Mouse (Mus musculus): Measurements from ENCODE around the gene Fras1. TPM values are rescaled to one million over a fixed set of nuclear protein-coding genes. Genes with fewer than 3 reads are reported as not detected.

The Fras1 gene
- total and polyA plus RNA-seq, 2 experiments: 0.75 to 1.1 TPM

DNA sequence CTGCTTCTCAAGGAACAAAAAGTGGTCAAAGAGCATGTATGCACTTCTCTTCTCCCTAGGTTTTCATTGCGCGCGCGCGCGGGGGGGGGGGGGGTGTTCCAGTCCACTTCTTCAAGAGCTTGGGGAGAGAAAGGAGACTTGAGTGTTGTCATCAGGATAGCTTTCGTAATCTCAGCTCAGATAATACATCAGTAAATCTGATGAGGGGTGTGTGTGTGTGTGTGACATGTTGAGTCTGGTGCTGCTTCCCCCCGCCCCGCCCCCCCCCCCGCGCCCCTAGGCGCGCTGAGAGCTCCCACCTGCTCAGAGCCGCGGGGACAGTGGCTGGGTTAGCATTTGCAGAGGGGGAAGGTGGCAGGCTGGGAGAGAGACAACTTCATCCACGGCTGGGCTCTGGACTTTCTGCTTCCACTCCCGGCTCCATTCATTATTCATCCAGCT is 1.7 kb downstream of the Fras1 start:
- TF ChIP-seq POLR2A (IDR thresholded peaks at IDR 0.05; ENCODE audit: extremely low read depth, insufficient read depth, low read length): no peak
- TF ChIP-seq CTCF (IDR thresholded peaks at IDR 0.05; ENCODE audit: low read depth, low read length): no peak
- 2% methylated on average over 17 of the region's 17 CpGs for WGBS
- Histone ChIP-seq H3K4me1 (ENCODE audit: control insufficient read depth, insufficient read depth, low read length) (no peaks in the 10 kb centered on the region), H3K4me3 (ENCODE audit: insufficient read depth, low read depth, low read length) (no peak overlapping the region), H3K9ac (ENCODE audit: low read depth, low read length) (no peak overlapping the region), H3K36me3 (ENCODE audit: control insufficient read depth, insufficient read depth, low read length) (no peaks in the 10 kb centered on the region), H3K79me2 (ENCODE audit: control insufficient read depth, insufficient read depth, low read length) (no peaks in the 10 kb centered on the region), H3K27me3 (ENCODE audit: control insufficient read depth, insufficient read depth, low read length) (no peaks in the 10 kb centered on the region), H3K27ac (replicated peaks; ENCODE audit: insufficient read depth, low read depth, low read length) (no peak overlapping the region)
- DNase-seq (ENCODE audit: extremely low read depth, low read depth, low spot score): no peak

DNA sequence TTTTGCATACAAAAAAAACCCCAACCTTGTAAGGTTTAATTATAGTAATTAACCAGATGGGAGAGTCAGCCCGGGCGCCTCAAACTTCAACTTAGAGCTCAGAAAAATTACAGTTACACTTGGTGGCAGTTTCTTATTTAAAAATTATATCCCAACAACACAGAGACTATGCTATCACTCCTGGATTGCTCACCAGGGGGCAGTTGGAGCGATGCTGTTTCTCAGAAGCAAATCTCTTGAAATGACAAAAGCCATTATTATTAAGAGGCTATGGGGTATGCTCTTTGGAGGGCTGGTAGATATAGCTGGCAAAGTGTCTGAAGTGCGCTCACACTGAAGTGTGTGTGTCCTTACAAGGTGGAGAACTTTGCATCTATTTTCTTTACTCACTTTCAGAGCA is 2.5 kb downstream of the Fras1 start:
- Histone ChIP-seq H3K4me1 (ENCODE audit: control insufficient read depth, insufficient read depth, low read length) (no peaks in the 10 kb centered on the region), H3K79me2 (ENCODE audit: control insufficient read depth, insufficient read depth, low read length) (no peaks in the 10 kb centered on the region), H3K4me3 (ENCODE audit: insufficient read depth, low read depth, low read length) (no peak overlapping the region), H3K36me3 (ENCODE audit: control insufficient read depth, insufficient read depth, low read length) (no peaks in the 10 kb centered on the region), H3K27ac (replicated peaks; ENCODE audit: insufficient read depth, low read depth, low read length) (no peak overlapping the region), H3K27me3 (ENCODE audit: control insufficient read depth, insufficient read depth, low read length) (no peaks in the 10 kb centered on the region), H3K9ac (ENCODE audit: low read depth, low read length) (no peak overlapping the region)
- no peak for DNase-seq (ENCODE audit: extremely low read depth, low read depth, low spot score)
- TF ChIP-seq POLR2A (IDR thresholded peaks at IDR 0.05; ENCODE audit: extremely low read depth, insufficient read depth, low read length): no peak
- TF ChIP-seq CTCF (IDR thresholded peaks at IDR 0.05; ENCODE audit: low read depth, low read length): no peak
- WGBS: 78% methylated on average over 4 of the region's 4 CpGs

DNA sequence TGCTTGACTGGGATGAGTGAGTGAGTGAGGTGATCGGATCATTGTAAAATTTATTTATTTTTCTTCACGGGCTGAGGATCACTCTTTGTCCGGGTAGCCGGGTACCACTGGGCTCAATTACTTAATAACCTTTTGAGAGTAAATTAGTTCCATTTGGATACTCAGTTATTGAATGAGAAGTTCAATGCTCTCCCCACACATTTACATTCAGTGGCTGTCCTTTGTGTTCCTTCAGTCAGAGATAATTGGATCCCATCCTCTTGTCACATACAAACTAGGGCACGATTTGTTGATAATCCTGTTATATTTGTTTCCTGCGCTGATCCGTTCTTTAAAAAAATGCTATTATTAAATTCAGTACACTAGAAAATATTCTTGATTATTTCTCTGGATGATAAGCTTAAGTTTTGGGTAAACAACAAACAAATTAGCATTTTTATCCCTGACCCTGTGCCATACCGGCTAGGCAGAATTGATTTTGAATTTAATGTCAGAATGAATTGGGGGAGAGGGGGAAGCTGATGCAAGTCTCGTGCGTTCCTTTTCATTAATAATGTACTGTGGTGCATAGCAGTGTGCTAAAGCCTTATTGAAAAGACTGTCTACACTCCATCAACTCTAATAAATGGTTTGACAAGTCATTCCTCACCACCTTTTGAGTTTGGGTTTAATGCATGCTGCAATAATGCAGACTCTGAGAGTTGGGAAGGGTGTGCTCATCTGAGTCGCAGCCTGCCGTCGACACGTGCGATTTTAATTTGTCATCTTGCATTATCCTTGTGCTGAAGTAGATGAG is 12.6 kb downstream of the Fras1 start:
- WGBS: 92% methylated on average over 15 of the region's 15 CpGs
- Histone ChIP-seq H3K9ac (ENCODE audit: low read depth, low read length) (no peak overlapping the region), H3K27ac (replicated peaks; ENCODE audit: insufficient read depth, low read depth, low read length) (no peak overlapping the region), H3K4me1 (ENCODE audit: control insufficient read depth, insufficient read depth, low read length) (no peaks in the 10 kb centered on the region), H3K79me2 (ENCODE audit: control insufficient read depth, insufficient read depth, low read length) (no peaks in the 10 kb centered on the region), H3K27me3 (ENCODE audit: control insufficient read depth, insufficient read depth, low read length) (no peaks in the 10 kb centered on the region), H3K4me3 (ENCODE audit: insufficient read depth, low read depth, low read length) (no peak overlapping the region), H3K36me3 (ENCODE audit: control insufficient read depth, insufficient read depth, low read length) (no peaks in the 10 kb centered on the region)
- TF ChIP-seq CTCF (IDR thresholded peaks at IDR 0.05; ENCODE audit: low read depth, low read length) (no peak), POLR2A (IDR thresholded peaks at IDR 0.05; ENCODE audit: extremely low read depth, insufficient read depth, low read length) (no peak)
- no peak for DNase-seq (ENCODE audit: extremely low read depth, low read depth, low spot score)

DNA sequence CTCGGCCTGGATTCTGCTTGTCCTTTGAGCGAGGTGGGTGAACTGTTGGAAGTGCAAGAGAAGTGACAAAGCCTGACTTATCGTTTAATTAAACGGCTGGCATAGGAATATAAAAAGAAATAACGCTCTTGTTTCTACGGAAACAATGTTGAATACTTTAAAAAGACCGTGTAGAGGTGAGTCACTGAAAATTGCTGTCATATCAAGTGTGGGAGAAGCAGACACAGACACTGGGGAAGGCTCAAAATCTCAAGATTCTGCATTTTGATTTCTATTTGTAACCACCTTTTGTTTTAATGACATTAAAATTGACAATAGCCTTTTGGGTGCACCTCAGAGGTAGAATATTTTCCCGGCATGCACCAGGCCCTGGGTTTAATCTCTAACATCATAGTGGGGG is 14.6 kb downstream of the Fras1 start:
- no peak for DNase-seq (ENCODE audit: extremely low read depth, low read depth, low spot score)
- Histone ChIP-seq H3K36me3 (ENCODE audit: control insufficient read depth, insufficient read depth, low read length) (no peaks in the 10 kb centered on the region), H3K27ac (replicated peaks; ENCODE audit: insufficient read depth, low read depth, low read length) (no peak overlapping the region), H3K4me3 (ENCODE audit: insufficient read depth, low read depth, low read length) (no peak overlapping the region), H3K27me3 (ENCODE audit: control insufficient read depth, insufficient read depth, low read length) (no peaks in the 10 kb centered on the region), H3K4me1 (ENCODE audit: control insufficient read depth, insufficient read depth, low read length) (no peaks in the 10 kb centered on the region), H3K79me2 (ENCODE audit: control insufficient read depth, insufficient read depth, low read length) (no peaks in the 10 kb centered on the region), H3K9ac (ENCODE audit: low read depth, low read length) (no peak overlapping the region)
- WGBS: 96% methylated on average over 8 of the region's 8 CpGs
- TF ChIP-seq POLR2A (IDR thresholded peaks at IDR 0.05; ENCODE audit: extremely low read depth, insufficient read depth, low read length): no peak
- TF ChIP-seq CTCF (IDR thresholded peaks at IDR 0.05; ENCODE audit: low read depth, low read length): no peak

DNA sequence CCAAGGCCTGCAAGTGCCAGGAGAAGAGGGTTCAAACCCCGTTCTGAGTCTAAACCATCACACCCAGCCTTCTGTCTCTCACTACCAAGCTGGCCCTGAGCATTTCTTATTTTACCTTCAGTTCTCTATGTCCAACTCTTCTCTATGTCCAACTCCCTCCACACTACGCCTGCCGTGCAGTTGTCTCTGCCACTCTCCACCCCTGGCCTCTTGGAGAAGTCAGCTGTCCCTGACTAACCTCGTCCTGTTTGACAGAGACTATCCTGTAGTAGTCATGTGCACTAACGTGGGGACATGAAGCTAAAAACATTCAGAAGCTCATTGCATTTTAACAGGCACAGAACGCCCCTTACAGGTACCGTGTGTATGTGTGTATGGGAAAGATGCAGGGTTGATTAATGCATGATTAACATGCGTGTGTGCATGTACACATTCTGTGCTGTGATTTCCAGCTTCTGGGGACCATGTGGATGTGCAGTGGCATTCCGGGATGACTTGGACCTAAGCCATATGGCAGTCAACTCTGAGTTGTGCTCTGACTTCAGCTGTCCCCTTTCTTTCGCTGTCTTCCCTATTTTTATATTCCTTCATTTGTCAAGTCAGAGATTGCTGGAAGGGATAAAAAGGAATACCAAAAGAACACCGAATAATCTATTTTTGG is 16.3 kb downstream of the Fras1 start:
- H3K36me3 ChIP-seq (ENCODE audit: control insufficient read depth, insufficient read depth, low read length): no peaks in the 10 kb centered on the region
- H3K79me2 ChIP-seq (ENCODE audit: control insufficient read depth, insufficient read depth, low read length): no peaks in the 10 kb centered on the region
- no peak for TF ChIP-seq CTCF (IDR thresholded peaks at IDR 0.05; ENCODE audit: low read depth, low read length)
- TF ChIP-seq POLR2A (IDR thresholded peaks at IDR 0.05; ENCODE audit: extremely low read depth, insufficient read depth, low read length): no peak
- no peak overlapping the region for H3K9ac ChIP-seq (ENCODE audit: low read depth, low read length)
- no peak overlapping the region for H3K4me3 ChIP-seq (ENCODE audit: insufficient read depth, low read depth, low read length)
- no peaks in the 10 kb centered on the region for H3K4me1 ChIP-seq (ENCODE audit: control insufficient read depth, insufficient read depth, low read length)
- DNase-seq (ENCODE audit: extremely low read depth, low read depth, low spot score): no peak
- 94% methylated on average over 11 of the region's 11 CpGs for WGBS
- no peaks in the 10 kb centered on the region for H3K27me3 ChIP-seq (ENCODE audit: control insufficient read depth, insufficient read depth, low read length)
- no peak overlapping the region for H3K27ac ChIP-seq (replicated peaks; ENCODE audit: insufficient read depth, low read depth, low read length)

DNA sequence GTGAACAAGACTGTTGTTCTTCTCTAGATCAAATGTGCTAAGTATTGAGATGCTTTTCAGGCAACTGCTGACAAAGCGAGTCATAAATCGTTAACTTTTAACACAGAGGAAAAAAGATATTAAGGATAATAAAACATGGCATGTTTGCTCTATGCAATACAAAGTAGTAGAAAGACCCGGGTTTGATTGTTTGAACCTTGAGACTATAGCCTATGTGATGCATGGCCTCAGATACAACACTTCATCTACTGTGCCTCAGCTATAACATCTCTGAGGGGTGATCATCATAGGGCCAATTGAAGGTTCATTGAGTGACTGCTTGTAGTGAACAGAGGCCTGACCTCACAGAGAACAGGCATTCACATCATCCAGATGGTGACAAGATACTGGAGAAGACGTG is 17.3 kb downstream of the Fras1 start:
- H3K9ac ChIP-seq (ENCODE audit: low read depth, low read length): no peak overlapping the region
- no peaks in the 10 kb centered on the region for H3K27me3 ChIP-seq (ENCODE audit: control insufficient read depth, insufficient read depth, low read length)
- 90% methylated on average over 4 of the region's 4 CpGs for WGBS

More for the DNA sequence above, 17.3 kb downstream of the Fras1 start:
- Histone ChIP-seq H3K36me3 (ENCODE audit: control insufficient read depth, insufficient read depth, low read length) (no peaks in the 10 kb centered on the region), H3K27ac (replicated peaks; ENCODE audit: insufficient read depth, low read depth, low read length) (no peak overlapping the region), H3K79me2 (ENCODE audit: control insufficient read depth, insufficient read depth, low read length) (no peaks in the 10 kb centered on the region), H3K4me1 (ENCODE audit: control insufficient read depth, insufficient read depth, low read length) (no peaks in the 10 kb centered on the region), H3K4me3 (ENCODE audit: insufficient read depth, low read depth, low read length) (no peak overlapping the region)
- TF ChIP-seq CTCF (IDR thresholded peaks at IDR 0.05; ENCODE audit: low read depth, low read length): no peak
- no peak for TF ChIP-seq POLR2A (IDR thresholded peaks at IDR 0.05; ENCODE audit: extremely low read depth, insufficient read depth, low read length)
- DNase-seq (ENCODE audit: extremely low read depth, low read depth, low spot score): no peak
